Mouse (Mus musculus): ENCODE results near the gene Coq2. TPM values are rescaled to one million over a fixed set of nuclear protein-coding genes. Genes with fewer than 3 reads are reported as not detected.
A peak's percentile ranks its signal among the peaks of the same experiment; 100 is the strongest.

The Coq2 gene
- total RNA-seq, 2 experiments from 2014 or later: 20.9 to 22.5 TPM

GRCm38 (mm10) chr5:100622509-100623163 lies 52.3 kb downstream of the Coq2 start:
- no peak for ATAC-seq (ENCODE audit: poor library complexity, severe bottlenecking)

GRCm38 (mm10) chr5:100621876-100622508 lies 52.9 kb downstream of the Coq2 start:
- no peak for ATAC-seq (ENCODE audit: poor library complexity, severe bottlenecking)

GRCm38 (mm10) chr5:100620952-100621351 lies 54.0 kb downstream of the Coq2 start:
- ATAC-seq (ENCODE audit: poor library complexity, severe bottlenecking): no peak

- no peak for ATAC-seq (ENCODE audit: poor library complexity, severe bottlenecking)
Observed at GRCm38 (mm10) chr5:100619586-100620275, 55.2 kb downstream of the Coq2 start.

DNA sequence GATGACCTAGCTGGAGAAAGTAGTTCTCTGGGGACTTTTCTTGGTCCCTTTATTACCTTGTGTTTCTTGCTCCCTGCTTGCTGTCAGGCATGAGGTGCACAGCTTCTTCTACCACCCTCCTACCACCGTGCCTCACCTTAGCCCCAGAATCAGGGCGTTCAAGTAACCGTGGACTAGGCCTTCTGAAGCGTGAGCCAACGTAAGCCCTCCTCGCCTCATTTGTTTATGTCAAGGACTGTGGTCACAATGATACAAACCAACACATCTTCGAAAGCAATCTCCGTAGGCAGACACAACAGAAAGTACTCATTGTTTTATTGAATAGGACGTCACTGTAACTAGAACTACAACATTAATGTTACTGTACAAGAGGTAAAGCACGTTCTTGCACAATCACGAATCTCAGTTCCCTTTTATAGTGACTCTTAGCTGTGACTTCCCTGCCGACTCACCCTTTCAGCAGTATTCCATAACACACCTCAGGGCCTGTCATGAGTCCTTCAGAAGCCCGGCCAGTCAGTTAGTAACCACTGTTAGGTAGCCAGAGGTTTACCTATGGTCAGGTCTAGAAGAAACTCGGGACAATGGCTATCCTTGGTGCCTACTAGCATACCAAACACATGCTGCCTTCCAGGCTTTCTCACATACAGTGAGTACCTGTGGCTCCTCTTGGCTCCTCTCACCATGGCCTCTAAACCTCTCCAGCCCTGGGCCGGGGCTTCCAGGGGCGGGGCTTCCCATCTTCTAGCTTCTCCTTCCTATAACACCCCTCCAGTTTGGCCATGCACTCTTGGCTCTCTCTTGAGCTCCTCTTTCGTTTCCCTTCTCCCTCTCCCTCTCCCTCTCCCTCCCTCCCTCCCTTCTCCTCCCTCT lies 60.8 kb downstream of the Coq2 start:
- peak; percentile 93 for ATAC-seq (ENCODE audit: poor library complexity, severe bottlenecking)

DNA sequence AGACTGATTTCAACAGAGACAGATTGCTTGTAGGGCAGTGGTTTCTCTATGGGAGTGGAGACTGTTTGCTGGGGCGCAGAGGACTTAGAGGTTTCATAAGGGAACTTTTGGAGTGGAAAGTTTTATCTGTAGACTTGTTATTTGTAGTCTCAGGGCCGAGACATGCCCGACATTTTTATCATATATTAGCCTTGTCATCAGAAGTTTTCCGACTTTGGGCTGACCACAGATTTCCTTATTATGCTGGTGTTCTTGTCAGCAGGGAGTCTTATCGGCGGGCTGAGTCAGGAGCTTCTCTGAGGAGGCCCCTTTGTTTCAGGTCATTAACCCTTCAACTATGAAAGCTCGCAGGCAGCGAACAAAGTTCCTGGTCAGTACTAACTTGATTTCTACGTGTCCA lies 67.1 kb downstream of the Coq2 start:
- peak; percentile 59 for ATAC-seq (ENCODE audit: poor library complexity, severe bottlenecking)

DNA sequence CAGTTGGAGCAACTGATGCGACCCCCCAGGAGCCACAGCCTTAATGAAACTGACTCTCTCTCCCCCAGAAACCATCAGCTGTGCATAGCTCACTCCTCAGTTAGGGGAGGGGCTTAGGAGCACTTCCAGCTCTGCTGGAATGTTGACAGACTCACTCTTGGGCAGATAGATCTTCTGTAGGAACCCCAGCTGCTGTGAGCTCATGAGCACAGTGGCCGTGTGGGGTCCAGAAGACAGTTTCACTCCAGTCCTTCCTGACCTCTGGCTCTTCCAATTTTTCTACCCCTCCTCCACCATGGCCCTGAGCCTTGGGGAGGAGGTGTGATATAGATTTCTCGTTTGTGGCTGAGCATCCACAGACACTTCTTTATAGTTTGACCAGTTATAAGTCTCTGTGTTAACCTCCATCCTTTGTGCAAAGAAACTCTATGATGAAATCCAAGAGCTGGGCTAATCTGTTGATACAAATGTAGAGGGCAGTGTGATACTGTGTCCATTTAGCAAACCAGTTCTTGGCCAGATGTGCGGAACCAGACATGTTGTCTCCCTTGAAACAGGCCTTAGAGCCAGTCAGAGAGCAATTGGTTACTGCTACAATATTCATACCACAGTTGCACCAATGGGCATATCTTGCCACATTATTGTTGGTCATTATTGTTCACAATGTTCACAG lies 67.7 kb downstream of the Coq2 start:
- 0 out of 2 replicates have a peak, but pooled peaks have one; percentile 12 for ATAC-seq (ENCODE audit: poor library complexity, severe bottlenecking)

GRCm38 (mm10) chr5:100605828-100606229 lies 69.1 kb downstream of the Coq2 start:
- ATAC-seq (ENCODE audit: poor library complexity, severe bottlenecking): no peak

Other genes with a start within 250 kb of the Coq2 start
- 36.7 and 39.9 TPM in 2 replicates for gene Lin54, start 174.5 kb downstream of the Coq2 start, total RNA-seq (2015)
- gene Lin54, start 174.5 kb downstream of the Coq2 start, total RNA-seq (2017): 42.2 and 45.1 TPM in 2 replicates
- gene Cops4, start 156.8 kb downstream of the Coq2 start, total RNA-seq (2015): 45.6 and 56.6 TPM in 2 replicates
- gene Cops4, start 156.8 kb downstream of the Coq2 start, total RNA-seq (2017): 81.4 and 81.5 TPM in 2 replicates
- gene Plac8, start 102.9 kb downstream of the Coq2 start, total RNA-seq (2015): 1,942 and 2,045 TPM in 2 replicates
- gene Plac8, start 102.9 kb downstream of the Coq2 start, total RNA-seq (2017): 1,369 and 1,731 TPM in 2 replicates
- 84.1 and 95.3 TPM in 2 replicates for gene Hpse, start 44.6 kb upstream of the Coq2 start, total RNA-seq (2015)
- 93.8 and 102 TPM in 2 replicates for gene Hpse, start 44.6 kb upstream of the Coq2 start, total RNA-seq (2017)
- gene Helq, start 123.5 kb upstream of the Coq2 start, total RNA-seq (2015): 11.8 and 20.5 TPM in 2 replicates
- gene Helq, start 123.5 kb upstream of the Coq2 start, total RNA-seq (2017): 7.5 and 11.7 TPM in 2 replicates
- 91.5 and 114 TPM in 2 replicates for gene Mrps18c, start 123.5 kb upstream of the Coq2 start, total RNA-seq (2015)
- 113 and 148 TPM in 2 replicates for gene Mrps18c, start 123.5 kb upstream of the Coq2 start, total RNA-seq (2017)
- 5.9 and 12.7 TPM in 2 replicates for gene Abraxas1, start 145.8 kb upstream of the Coq2 start, total RNA-seq (2015)
- gene Abraxas1, start 145.8 kb upstream of the Coq2 start, total RNA-seq (2017): 15.0 and 16.3 TPM in 2 replicates
- gene Gpat3, start 170.6 kb upstream of the Coq2 start, total RNA-seq (2015): 3.1 and 3.2 TPM in 2 replicates
- 3.9 and 4.0 TPM in 2 replicates for gene Gpat3, start 170.6 kb upstream of the Coq2 start, total RNA-seq (2017)